Comparison of ENCODE assay signal across 13 mouse cellular contexts in the genomic region with DNA sequence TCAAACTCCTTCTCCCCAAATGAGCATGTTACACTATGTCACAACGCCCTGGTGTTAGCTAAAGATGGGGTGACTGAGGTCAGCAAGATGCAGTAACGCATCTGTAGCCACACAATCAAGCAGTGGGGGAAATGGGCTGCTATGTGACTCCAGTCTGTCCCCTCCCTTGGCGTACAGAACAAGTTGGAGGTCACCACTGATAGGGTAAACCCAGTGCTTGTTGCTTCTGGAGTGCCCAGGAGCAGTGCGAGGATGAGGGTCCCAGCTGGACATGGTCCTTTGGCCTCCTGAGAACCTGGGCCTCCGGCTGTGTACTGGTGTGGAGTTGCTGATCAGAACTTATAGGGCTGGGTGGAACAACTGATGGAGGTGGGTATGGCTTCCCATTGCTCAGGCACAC. TPM values are rescaled to one million over a fixed set of nuclear protein-coding genes. Genes with fewer than 3 reads are reported as not detected.
DNase-seq lines count a peak whose midpoint lies in the region; ATAC-seq lines count a peak whose summit lies in the region.
"Had no signal": no experiment of that assay in that cellular context is flagged by ENCODE, and none has a peak within 500 bp of the region (broad histone marks: within the 10 kb centered on the region; RNA-seq: fewer than 3 reads in every experiment).

No protein-coding gene starts in this region.

- no peak for ATAC-seq in heart, embryonic 12.5 days (ENCODE audit: insufficient number of reproducible peaks, low FRiP score)
- no peak for ATAC-seq in liver, embryonic 12.5 days
- ATAC-seq: CD4-positive, CD25-positive, alpha-beta regulatory T cell, adult 4 months; intestine, embryonic 15.5 days had no signal

- H3K9me3 ChIP-seq in heart, embryonic 12.5 days (replicated peaks): no peaks in the 10 kb centered on the region
- H3K9me3 ChIP-seq in liver, embryonic 12.5 days (replicated peaks): no peaks in the 10 kb centered on the region
- H3K9me3 ChIP-seq: hindbrain, embryonic 12.5 days; intestine, embryonic 15.5 days had no signal

- no peak overlapping the region for H3K9ac ChIP-seq in heart, embryonic 12.5 days
- H3K9ac ChIP-seq in liver, embryonic 12.5 days: peak overlapping the region; percentile 72
- H3K9ac ChIP-seq: hindbrain, embryonic 12.5 days; intestine, embryonic 15.5 days had no signal

- H3K4me1 ChIP-seq in heart, embryonic 12.5 days (replicated peaks): peaks cover 86% of the 10 kb centered on the region
- peaks cover 100% of the 10 kb centered on the region for H3K4me1 ChIP-seq in liver, embryonic 12.5 days

- H3K27me3 ChIP-seq in heart, embryonic 12.5 days (replicated peaks): no peaks in the 10 kb centered on the region
- no peaks in the 10 kb centered on the region for H3K27me3 ChIP-seq in liver, embryonic 12.5 days (replicated peaks)
- H3K27me3 ChIP-seq: intestine, embryonic 15.5 days had no signal

- H3K36me3 ChIP-seq in heart, embryonic 12.5 days: no peaks in the 10 kb centered on the region
- H3K36me3 ChIP-seq in liver, embryonic 12.5 days: peaks cover 22% of the 10 kb centered on the region
- H3K36me3 ChIP-seq: hindbrain, embryonic 12.5 days; intestine, embryonic 15.5 days had no signal

- intact Hi-C loops in heart, postnatal 10 days (cut with DNase I): no loop called here

- 0 out of 2 replicates have a peak overlapping the region, but pooled peaks have one; percentile 11 for H3K27ac ChIP-seq in heart, embryonic 12.5 days (ENCODE audit: poor library complexity, severe bottlenecking)
- peak overlapping the region; percentile 97 for H3K27ac ChIP-seq in liver, embryonic 12.5 days
- H3K27ac ChIP-seq: hindbrain, embryonic 12.5 days; intestine, embryonic 15.5 days had no signal

- H3K4me2 ChIP-seq in heart, embryonic 12.5 days: peak overlapping the region; percentile 9; the same call in 1 of the 2 replicates
- H3K4me2 ChIP-seq in liver, embryonic 12.5 days: peak overlapping the region; percentile 98
- H3K4me2 ChIP-seq: hindbrain, embryonic 12.5 days; intestine, embryonic 15.5 days had no signal

- 80% methylated on average over 5 of the region's 5 CpGs for WGBS in heart, embryonic 12.5 days
- 55% methylated on average over 5 of the region's 5 CpGs for WGBS in liver, embryonic 12.5 days (ENCODE audit: insufficient replicate concordance)

- no peak for DNase-seq in heart, postnatal 10 days
- peak; percentile 5 for DNase-seq in thymus, postnatal 4 days
- DNase-seq in thymus, postnatal 25 days: no peak
- DNase-seq in testis, postnatal 10 days (ENCODE audit: low spot score): peak; percentile 40
- no peak for DNase-seq in Muller cell, postnatal 12 days (ENCODE audit: inconsistent ontology term)
- DNase-seq: cerebellum, postnatal 14 days; heart, adult 18-20 months; retina, postnatal 1 day had no signal

- no peak overlapping the region for H3K4me3 ChIP-seq in heart, embryonic 12.5 days
- peak overlapping the region; percentile 31 for H3K4me3 ChIP-seq in liver, embryonic 12.5 days
- H3K4me3 ChIP-seq: hindbrain, embryonic 12.5 days; intestine, embryonic 15.5 days had no signal

RNA-seq across cellular contexts. Expression of a gene that starts 8.6 kb away (rescaled TPM):
- 15.9 and 16.5 TPM in 2 replicates for polyA plus RNA-seq in heart, embryonic 12.5 days (2016; fragmentation: Nextera tagmentation; extraction: Ambion mirVana)
- 10 to 100 TPM; 12.2 to 13.0 TPM for total RNA-seq in heart, postnatal 10 days (2021)
- polyA plus RNA-seq in liver, embryonic 12.5 days (2016; fragmentation: Nextera tagmentation; extraction: Ambion mirVana): 34.2 and 36.3 TPM in 2 replicates

Comparison
In these comparisons a context has a peak if more than half of its experiments do, and no peak if none do; other contexts are left out.
1. DNase-seq: peak in thymus, postnatal 4 days (single experiment) and testis, postnatal 10 days (single experiment); none in heart, postnatal 10 days (0 of 2), thymus, postnatal 25 days (single experiment) and Muller cell, postnatal 12 days (single experiment).